Mouse (Mus musculus) kidney, embryonic 16.5 days (tissue): Measurements from ENCODE around the gene Filip1. TPM values are rescaled to one million over a fixed set of nuclear protein-coding genes. Genes with fewer than 3 reads are reported as not detected.

Experiments
- ATAC-seq: fragments of 200-750 bp; cut with Nextera tagmentation; 2 replicates; pipeline ENCODE4 v1.8.0; 2017; ENCODE audit warnings: moderate TSS enrichment; ENCODE audit not compliant: low FRiP score, low TSS enrichment
- H3K27ac ChIP-seq: fragments of 300-500 bp; sonication (generic); 2 replicates; pipeline ENCODE4 v1.5.1; 2014; ENCODE audit warnings: low read length
- H3K27me3 ChIP-seq: fragments of 300-500 bp; sonication (generic); 2 replicates; pipeline ENCODE4 v1.6.1; 2014; ENCODE audit warnings: low read length, control low read depth, mixed read lengths; ENCODE audit not compliant: insufficient read depth
- H3K36me3 ChIP-seq: fragments of 300-500 bp; sonication (generic); 2 replicates; pipeline ENCODE4 v1.6.1; 2014; ENCODE audit warnings: low read length, control low read depth, mixed read lengths; ENCODE audit not compliant: insufficient read depth
- H3K4me1 ChIP-seq: fragments of 300-500 bp; sonication (generic); 2 replicates; pipeline ENCODE4 v1.6.1; 2014; ENCODE audit warnings: low read length, control low read depth, mixed read lengths; ENCODE audit not compliant: insufficient read depth
- H3K4me2 ChIP-seq: fragments of 300-500 bp; sonication (generic); replicated peaks from 2 replicates; pipeline ENCODE4 v1.6.1; 2014; ENCODE audit warnings: low read depth, low read length
- H3K4me3 ChIP-seq: fragments of 300-500 bp; sonication (generic); 2 replicates; pipeline ENCODE4 v1.5.1; 2014; ENCODE audit warnings: mild to moderate bottlenecking, low read length
- H3K9ac ChIP-seq: fragments of 300-500 bp; sonication (generic); replicated peaks from 2 replicates; pipeline ENCODE4 v1.6.1; 2014; ENCODE audit warnings: low read length
- H3K9me3 ChIP-seq: fragments of 300-500 bp; sonication (generic); 2 replicates; pipeline ENCODE4 v1.6.1; 2016; ENCODE audit warnings: low read length, control low read depth
- WGBS: fragments of 180-500 bp; shearing (Covaris S2); extraction: QIAGEN DNeasy Blood & Tissue Kit; methylation state at CpG from one replicate; pipeline ENCODE4 v1.1.7; 2014; 5-methylcytosine and 5-hydroxymethylcytosine counted together
- polyA plus RNA-seq: library from polyadenylated mRNA; unstranded; fragments of >200 nt; fragmentation: Nextera tagmentation; extraction: Ambion mirVana; gene quantifications from 2 replicates; pipeline ENCODE4 v1.2.1, GENCODE M21; 2015

Gene Filip1
- polyA plus RNA-seq, 1 experiment from 2014 or later: 5.2 TPM

GRCm38 (mm10) chr9:79989703-79990102 lies 22.9 kb downstream of the Filip1 start:
- Histone ChIP-seq H3K27me3 (no peaks in the 10 kb centered on the region), H3K4me2 (no peak overlapping the region), H3K9ac (no peak overlapping the region), H3K4me3 (no peak overlapping the region), H3K4me1 (no peaks in the 10 kb centered on the region), H3K36me3 (no peaks in the 10 kb centered on the region), H3K27ac (no peak overlapping the region), H3K9me3 (no peaks in the 10 kb centered on the region)
- 75% methylated on average over 1 of the region's 1 CpGs for WGBS
- no peak for ATAC-seq

GRCm38 (mm10) chr9:79989061-79989460 lies 23.6 kb downstream of the Filip1 start:
- Histone ChIP-seq H3K27ac (no peak overlapping the region), H3K36me3 (no peaks in the 10 kb centered on the region), H3K4me2 (no peak overlapping the region), H3K9me3 (no peaks in the 10 kb centered on the region), H3K4me1 (no peaks in the 10 kb centered on the region), H3K9ac (no peak overlapping the region), H3K4me3 (no peak overlapping the region), H3K27me3 (no peaks in the 10 kb centered on the region)
- ATAC-seq: no peak
- WGBS: 94% methylated on average over 1 of the region's 1 CpGs

GRCm38 (mm10) chr9:79983244-79983643 lies 29.4 kb downstream of the Filip1 start:
- no peaks in the 10 kb centered on the region for H3K36me3 ChIP-seq
- ATAC-seq: no peak
- H3K27ac ChIP-seq: no peak overlapping the region
- 87% methylated on average over 10 of the region's 10 CpGs for WGBS
- H3K4me1 ChIP-seq: no peaks in the 10 kb centered on the region
- H3K9ac ChIP-seq: no peak overlapping the region
- no peaks in the 10 kb centered on the region for H3K9me3 ChIP-seq
- H3K27me3 ChIP-seq: no peaks in the 10 kb centered on the region
- H3K4me2 ChIP-seq: no peak overlapping the region
- H3K4me3 ChIP-seq: no peak overlapping the region

GRCm38 (mm10) chr9:79979274-79979673 lies 33.4 kb downstream of the Filip1 start:
- no peak overlapping the region for H3K27ac ChIP-seq
- H3K9me3 ChIP-seq: no peaks in the 10 kb centered on the region
- no peak overlapping the region for H3K4me2 ChIP-seq
- H3K4me1 ChIP-seq: no peaks in the 10 kb centered on the region
- H3K9ac ChIP-seq: no peak overlapping the region
- no peaks in the 10 kb centered on the region for H3K27me3 ChIP-seq
- no peak for ATAC-seq
- WGBS: 86% methylated on average over 2 of the region's 2 CpGs
- no peaks in the 10 kb centered on the region for H3K36me3 ChIP-seq
- no peak overlapping the region for H3K4me3 ChIP-seq

GRCm38 (mm10) chr9:79978228-79979024 lies 34.2 kb downstream of the Filip1 start:
- no peak for ATAC-seq
- Histone ChIP-seq H3K27me3 (no peaks in the 10 kb centered on the region), H3K9ac (no peak overlapping the region), H3K27ac (no peak overlapping the region), H3K36me3 (no peaks in the 10 kb centered on the region), H3K9me3 (no peaks in the 10 kb centered on the region), H3K4me3 (peak overlapping the region; percentile 35; the same call in 1 of the 2 replicates), H3K4me1 (no peaks in the 10 kb centered on the region), H3K4me2 (peak overlapping the region; percentile 48)
- 66% methylated on average over 12 of the region's 12 CpGs for WGBS

GRCm38 (mm10) chr9:79977549-79977971 lies 35.1 kb downstream of the Filip1 start:
- Histone ChIP-seq H3K9me3 (no peaks in the 10 kb centered on the region), H3K9ac (peak overlapping the region; percentile 23), H3K4me3 (peak overlapping the region; percentile 35), H3K36me3 (no peaks in the 10 kb centered on the region), H3K4me2 (peak overlapping the region; percentile 48), H3K27me3 (no peaks in the 10 kb centered on the region), H3K27ac (peak overlapping the region; percentile 86), H3K4me1 (no peaks in the 10 kb centered on the region)
- ATAC-seq: peak; percentile 87
- under 1% methylated on average over 13 of the region's 13 CpGs for WGBS

- Histone ChIP-seq H3K9ac (0 out of 2 replicates have a peak overlapping the region, but pooled peaks have one; percentile 15), H3K27ac (no peak overlapping the region)
- 52% methylated on average over 8 of the region's 8 CpGs for WGBS
These were observed 35.9 kb downstream of the Filip1 start for GRCm38 (mm10) chr9:79976789-79977188.

GRCm38 (mm10) chr9:79975121-79975520 lies 37.5 kb downstream of the Filip1 start:
- Histone ChIP-seq H3K36me3 (no peaks in the 10 kb centered on the region), H3K4me2 (no peak overlapping the region), H3K9ac (no peak overlapping the region), H3K9me3 (no peaks in the 10 kb centered on the region), H3K4me1 (peaks cover 2% of the 10 kb centered on the region; the same call in 1 of the 2 replicates), H3K27ac (no peak overlapping the region), H3K27me3 (no peaks in the 10 kb centered on the region), H3K4me3 (no peak overlapping the region)
- 79% methylated on average over 5 of the region's 5 CpGs for WGBS
- no peak for ATAC-seq

More at GRCm38 (mm10) chr9:79976789-79977188, 35.9 kb downstream of the Filip1 start:
- Histone ChIP-seq H3K4me3 (peak overlapping the region; percentile 35), H3K9me3 (no peaks in the 10 kb centered on the region), H3K4me2 (peak overlapping the region; percentile 48; the same call in 1 of the 2 replicates), H3K27me3 (no peaks in the 10 kb centered on the region), H3K36me3 (no peaks in the 10 kb centered on the region), H3K4me1 (no peaks in the 10 kb centered on the region)
- ATAC-seq: no peak

GRCm38 (mm10) chr9:79973582-79973981 lies 39.1 kb downstream of the Filip1 start:
- Histone ChIP-seq H3K27ac (no peak overlapping the region), H3K9me3 (no peaks in the 10 kb centered on the region), H3K27me3 (no peaks in the 10 kb centered on the region), H3K4me2 (no peak overlapping the region), H3K4me1 (peaks cover 2% of the 10 kb centered on the region; the same call in 1 of the 2 replicates), H3K9ac (no peak overlapping the region), H3K36me3 (no peaks in the 10 kb centered on the region), H3K4me3 (no peak overlapping the region)
- WGBS: 94% methylated on average over 8 of the region's 8 CpGs
- no peak for ATAC-seq

GRCm38 (mm10) chr9:79972705-79973104 lies 39.9 kb downstream of the Filip1 start:
- H3K27ac ChIP-seq: no peak overlapping the region
- no peak overlapping the region for H3K4me2 ChIP-seq
- H3K4me3 ChIP-seq: no peak overlapping the region
- WGBS: 67% methylated on average over 6 of the region's 6 CpGs
- H3K9ac ChIP-seq: no peak overlapping the region
- ATAC-seq: no peak
- peaks cover 2% of the 10 kb centered on the region; the same call in 1 of the 2 replicates for H3K4me1 ChIP-seq
- no peaks in the 10 kb centered on the region for H3K9me3 ChIP-seq
- H3K36me3 ChIP-seq: no peaks in the 10 kb centered on the region
- no peaks in the 10 kb centered on the region for H3K27me3 ChIP-seq
